In genomic region chr9:115311223-115311520, GRCm38 (mm10) we compare ENCODE assay signal across 8 mouse cellular contexts. TPM values are rescaled to one million over a fixed set of nuclear protein-coding genes. Genes with fewer than 3 reads are reported as not detected.
DNase-seq lines count a peak whose midpoint lies in the region; ATAC-seq and TF ChIP-seq lines count a peak whose summit lies in the region.

No protein-coding gene starts in this region.

- H3K36me3 ChIP-seq in hindbrain, embryonic 12.5 days = no peaks in the 10 kb centered on the region
- no peaks in the 10 kb centered on the region for H3K36me3 ChIP-seq in small intestine, adult 2 months (ENCODE audit: control insufficient read depth, insufficient read depth, low read length)

- 7% methylated on average over 5 of the region's 5 CpGs for WGBS in hindbrain, embryonic 12.5 days
- 5% methylated on average over 5 of the region's 5 CpGs for WGBS in small intestine, adult 2 months

- DNase-seq in heart, adult 11 months = peak; percentile 91
- no peak for DNase-seq in heart, postnatal 25 days (ENCODE audit: low spot score)
- peak; percentile 58 for DNase-seq in cerebellum, adult 9-10 months
- DNase-seq in liver = peak; percentile 54
- no peak for DNase-seq in left cerebral cortex, postnatal 36 days (ENCODE audit: low spot score in 2 of 2)
- no peak for DNase-seq in right cerebral cortex, adult 2 months (ENCODE audit: low spot score in 2 of 2)

- H3K4me3 ChIP-seq in hindbrain, embryonic 12.5 days = peak overlapping the region; percentile 97
- no peak overlapping the region for H3K4me3 ChIP-seq in small intestine, adult 2 months (ENCODE audit: low read depth, low read length)

- H3K9ac ChIP-seq in hindbrain, embryonic 12.5 days = no peak overlapping the region; the same call in 1 of the 2 replicates

- no peak for TF ChIP-seq POLR2A in small intestine, adult 2 months (IDR thresholded peaks at IDR 0.05; ENCODE audit: low read depth, low read length)

- H3K4me2 ChIP-seq in hindbrain, embryonic 12.5 days (replicated peaks) = peak overlapping the region; percentile 68

- peaks cover 22% of the 10 kb centered on the region for H3K4me1 ChIP-seq in hindbrain, embryonic 12.5 days
- peaks cover 8% of the 10 kb centered on the region; the same call in 1 of the 2 replicates for H3K4me1 ChIP-seq in small intestine, adult 2 months (ENCODE audit: control insufficient read depth, insufficient read depth, insufficient read length, low read length)

- no peak for TF ChIP-seq CTCF in small intestine, adult 2 months (IDR thresholded peaks at IDR 0.05; ENCODE audit: extremely low read depth, insufficient read length, insufficient replicate concordance, low read depth, low read length)

- no peak for ATAC-seq in hindbrain, embryonic 12.5 days (ENCODE audit: low FRiP score)

- intact Hi-C loops in heart, postnatal 25 days (cut with DNase I) = no loop called here
- intact Hi-C loops in left cerebral cortex, postnatal 36 days (cut with DNase I) = loop anchor here (10.0 kb wide), 1 partner anchor 734 kb away; no protein-coding TSS in a partner anchor

- no peaks in the 10 kb centered on the region for H3K9me3 ChIP-seq in hindbrain, embryonic 12.5 days (replicated peaks)

- H3K27ac ChIP-seq in hindbrain, embryonic 12.5 days = no peak overlapping the region
- H3K27ac ChIP-seq in small intestine, adult 2 months (ENCODE audit: insufficient read depth, low read depth, low read length) = peak overlapping the region; percentile 88

- no peaks in the 10 kb centered on the region for H3K27me3 ChIP-seq in hindbrain, embryonic 12.5 days
- no peaks in the 10 kb centered on the region for H3K27me3 ChIP-seq in small intestine, adult 2 months (ENCODE audit: control insufficient read depth, insufficient read depth, low read length)

RNA-seq across cellular contexts. Expression of gene Stt3b, which starts 1.0 kb away (rescaled TPM):
- 10 to 100 TPM; 56.0 to 58.2 TPM for total RNA-seq in heart, postnatal 25 days (2021)
- polyA plus RNA-seq in hindbrain, embryonic 12.5 days (2016; fragmentation: Nextera tagmentation; extraction: Ambion mirVana) = 122 and 123 TPM in 2 replicates
- polyA plus RNA-seq in small intestine, adult 2 months (2012; rRNA removed) = 30.3 and 51.1 TPM in 2 replicates
- total RNA-seq in left cerebral cortex, postnatal 36 days (2021) = 10 to 100 TPM; 84.8 to 87.6 TPM

Comparison
In these comparisons a context has a peak if more than half of its experiments do, and no peak if none do; other contexts are left out.
1. DNase-seq: peak in heart, adult 11 months (single experiment), cerebellum, adult 9-10 months (single experiment) and liver (single experiment); none in heart, postnatal 25 days (single experiment), left cerebral cortex, postnatal 36 days (0 of 2) and right cerebral cortex, adult 2 months (0 of 2).